Mouse (Mus musculus): Measurements from ENCODE around the gene Lmx1b.

The Lmx1b gene

GRCm38 (mm10) chr2:33630081-33631021 lies 10.0 kb downstream of the Lmx1b start:
- no peak for DNase-seq (ENCODE audit: low spot score in 2 of 2)

- DNase-seq (ENCODE audit: low spot score in 2 of 2): no peak
Observed at GRCm38 (mm10) chr2:33629641-33630040, 10.7 kb downstream of the Lmx1b start.

GRCm38 (mm10) chr2:33628791-33629190 lies 11.5 kb downstream of the Lmx1b start:
- no peak for DNase-seq (ENCODE audit: low spot score in 2 of 2)

- DNase-seq (ENCODE audit: low spot score in 2 of 2): no peak
Observed at GRCm38 (mm10) chr2:33627058-33627375, 13.3 kb downstream of the Lmx1b start.

- DNase-seq (ENCODE audit: low spot score in 2 of 2): no peak
Observed at GRCm38 (mm10) chr2:33626262-33627057, 13.9 kb downstream of the Lmx1b start.

GRCm38 (mm10) chr2:33617670-33618069 lies 22.6 kb downstream of the Lmx1b start:
- DNase-seq (ENCODE audit: low spot score in 2 of 2): no peak

- DNase-seq (ENCODE audit: low spot score in 2 of 2): peak; percentile 37 to 48
Observed at GRCm38 (mm10) chr2:33616411-33616843, 23.9 kb downstream of the Lmx1b start.

- no peak for DNase-seq (ENCODE audit: low spot score in 2 of 2)
Observed at GRCm38 (mm10) chr2:33615843-33616344, 24.4 kb downstream of the Lmx1b start.

- no peak for DNase-seq (ENCODE audit: low spot score in 2 of 2)
Observed at GRCm38 (mm10) chr2:33605487-33606256, 34.6 kb downstream of the Lmx1b start.

- no peak for DNase-seq (ENCODE audit: low spot score in 2 of 2)
Observed at GRCm38 (mm10) chr2:33604846-33605486, 35.3 kb downstream of the Lmx1b start.

GRCm38 (mm10) chr2:33600520-33600919 lies 39.8 kb downstream of the Lmx1b start:
- DNase-seq (ENCODE audit: low spot score in 2 of 2): no peak

GRCm38 (mm10) chr2:33597384-33597783 lies 42.9 kb downstream of the Lmx1b start:
- no peak for DNase-seq (ENCODE audit: low spot score in 2 of 2)

- DNase-seq (ENCODE audit: low spot score in 2 of 2): no peak
Observed at GRCm38 (mm10) chr2:33595085-33595423, 45.3 kb downstream of the Lmx1b start.

GRCm38 (mm10) chr2:33594181-33595084 lies 45.9 kb downstream of the Lmx1b start:
- DNase-seq (ENCODE audit: low spot score in 2 of 2): no peak

GRCm38 (mm10) chr2:33592931-33593555 lies 47.3 kb downstream of the Lmx1b start:
- DNase-seq (ENCODE audit: low spot score in 2 of 2): peak in 1 of 2 experiments; percentile 17

- no peak for DNase-seq (ENCODE audit: low spot score in 2 of 2)
Observed at GRCm38 (mm10) chr2:33589280-33589679, 51.0 kb downstream of the Lmx1b start.

GRCm38 (mm10) chr2:33584937-33585910 lies 55.1 kb downstream of the Lmx1b start:
- no peak for DNase-seq (ENCODE audit: low spot score in 2 of 2)

GRCm38 (mm10) chr2:33583761-33584160 lies 56.5 kb downstream of the Lmx1b start:
- DNase-seq (ENCODE audit: low spot score in 2 of 2): no peak

GRCm38 (mm10) chr2:33583317-33583716 lies 57.0 kb downstream of the Lmx1b start:
- DNase-seq (ENCODE audit: low spot score in 2 of 2): peak in 1 of 2 experiments; percentile 29
